Comparison of ENCODE assay signal across 27 mouse cellular contexts in the genomic region with DNA sequence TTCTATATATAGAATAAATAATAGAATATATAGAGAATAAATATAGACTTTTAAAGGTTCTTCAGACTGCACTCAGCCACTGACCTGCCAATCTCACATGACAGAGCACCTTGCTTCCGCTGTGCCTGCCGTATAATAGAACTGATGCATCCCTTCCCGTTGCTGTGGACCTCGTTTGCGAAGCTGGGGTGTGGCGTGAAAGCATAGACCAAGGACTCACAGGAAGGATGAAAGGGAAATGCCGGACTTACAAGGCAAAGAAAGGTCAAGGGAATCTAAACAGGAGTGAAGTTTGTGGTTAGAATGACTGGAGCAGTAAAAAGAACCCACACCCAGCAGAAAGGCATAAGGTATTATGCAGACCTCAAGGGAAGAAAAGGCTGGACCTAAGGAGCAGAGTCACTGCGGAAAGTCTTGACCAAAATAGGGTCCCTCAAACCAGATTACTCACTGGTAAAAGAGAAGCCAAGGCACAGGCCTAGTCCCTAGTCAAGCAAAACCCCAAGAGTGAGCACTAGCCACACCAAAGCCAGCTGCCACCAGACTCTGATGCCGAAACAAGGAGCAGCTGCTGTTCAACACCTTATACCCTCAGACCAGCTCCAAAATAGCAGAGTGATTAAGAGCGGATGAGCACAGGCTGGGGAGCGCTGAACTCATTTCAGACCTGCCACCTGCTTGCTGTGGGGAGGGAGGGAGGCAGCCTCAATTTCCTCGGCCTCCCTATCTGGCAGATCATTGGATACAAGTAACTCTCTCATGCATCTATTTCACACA. TPM values are rescaled to one million over a fixed set of nuclear protein-coding genes. Genes with fewer than 3 reads are reported as not detected.
A peak's percentile ranks its signal among the peaks of the same experiment; 100 is the strongest.
DNase-seq lines count a peak whose midpoint lies in the region; ATAC-seq and TF ChIP-seq lines count a peak whose summit lies in the region.
"Had no signal": no experiment of that assay in that cellular context is flagged by ENCODE, and none has a peak within 500 bp of the region (broad histone marks: within the 10 kb centered on the region; RNA-seq: fewer than 3 reads in every experiment).

No protein-coding gene starts in this region.

- H3ac ChIP-seq in myocyte (ENCODE audit: control insufficient read depth, insufficient read length) = no peak overlapping the region

- peaks cover 32 to 67% of the 10 kb centered on the region in 2 experiments for H3K4me1 ChIP-seq in heart, embryonic 14.5 days (ENCODE audit: control insufficient read depth in 2 of 2, insufficient read depth in 2 of 2, low read length in 2 of 2)
- H3K4me1 ChIP-seq in kidney, embryonic 16.5 days (ENCODE audit: insufficient read depth, low read length) = peaks cover 2% of the 10 kb centered on the region; the same call in 1 of the 2 replicates
- H3K4me1 ChIP-seq: limb, embryonic 13.5 days; liver, embryonic 12.5 days had no signal

- DNase-seq in adrenal gland, adult 8-10 months = peak; percentile 62
- DNase-seq in adrenal gland, postnatal 4 days (ENCODE audit: low spot score in 2 of 2) = no peak
- no peak for DNase-seq in heart, postnatal 14 days
- DNase-seq in adrenal gland, postnatal 10 days = peak; percentile 33
- DNase-seq: cerebellum, adult 2 months; cerebellum, postnatal 14 days; gastrocnemius, postnatal 10 days; heart, adult 18-20 months; kidney, postnatal 25 days; liver, postnatal 0 days; lung, postnatal 36 days; right cerebral cortex, postnatal 4 days; thymus, adult 2 months; thymus, postnatal 36 days had no signal

- no peak for TF ChIP-seq POLR2A in myocyte (IDR thresholded peaks at IDR 0.05; ENCODE audit: insufficient read length, low read depth)

- H3K9me3 ChIP-seq in heart, embryonic 14.5 days (ENCODE audit: control insufficient read depth, low read length) = no peaks in the 10 kb centered on the region
- no peaks in the 10 kb centered on the region for H3K9me3 ChIP-seq in kidney, embryonic 16.5 days (ENCODE audit: low read length)
- H3K9me3 ChIP-seq: limb, embryonic 13.5 days; liver, embryonic 12.5 days; neural tube, embryonic 13.5 days had no signal

- intact Hi-C loops in heart, postnatal 14 days (cut with DNase I) = no loop called here

- H3K79me2 ChIP-seq in myocyte (ENCODE audit: control insufficient read depth, insufficient read depth) = peaks cover 11% of the 10 kb centered on the region

- peak; percentile 15; the same call in 1 of the 2 replicates for ATAC-seq in heart, embryonic 14.5 days (ENCODE audit: insufficient number of reproducible peaks, insufficient read depth, low FRiP score, low read depth)
- ATAC-seq in kidney, embryonic 16.5 days (ENCODE audit: low FRiP score, low TSS enrichment) = no peak
- ATAC-seq: forebrain, embryonic 16.5 days; hindbrain, embryonic 16.5 days; intestine, embryonic 16.5 days; liver, embryonic 12.5 days; liver, postnatal 0 days; Patski had no signal

- H3K4me3 ChIP-seq in heart, embryonic 14.5 days (ENCODE audit: control insufficient read depth in 1 of 2, insufficient read depth in 1 of 2, low read depth in 1 of 2, low read length in 2 of 2) = no peak overlapping the region
- H3K4me3 ChIP-seq in myocyte = no peak overlapping the region
- no peak overlapping the region for H3K4me3 ChIP-seq in kidney, embryonic 16.5 days (ENCODE audit: low read length)
- H3K4me3 ChIP-seq: erythroblast, embryonic 14.5 days; limb, embryonic 13.5 days; liver, embryonic 12.5 days; neural tube, embryonic 13.5 days had no signal

- H3K36me3 ChIP-seq in heart, embryonic 14.5 days (ENCODE audit: control insufficient read depth, insufficient read depth, low read length) = peaks cover 6% of the 10 kb centered on the region; the same call in 1 of the 2 replicates
- H3K36me3 ChIP-seq in myocyte (ENCODE audit: control insufficient read depth, insufficient read depth) = no peaks in the 10 kb centered on the region
- no peaks in the 10 kb centered on the region for H3K36me3 ChIP-seq in kidney, embryonic 16.5 days (ENCODE audit: insufficient read depth, low read length)
- H3K36me3 ChIP-seq: limb, embryonic 13.5 days; liver, embryonic 12.5 days; neural tube, embryonic 13.5 days had no signal

- no peak overlapping the region for H3K27ac ChIP-seq in heart, embryonic 14.5 days (replicated peaks in 1 of 2; ENCODE audit: control insufficient read depth in 1 of 2, insufficient read depth in 1 of 2, low read depth in 2 of 2, low read length in 2 of 2)
- no peak overlapping the region for H3K27ac ChIP-seq in kidney, embryonic 16.5 days (ENCODE audit: low read length)
- H3K27ac ChIP-seq: limb, embryonic 13.5 days; liver, embryonic 12.5 days; neural tube, embryonic 13.5 days had no signal

- H3K9ac ChIP-seq in heart, embryonic 14.5 days (ENCODE audit: low read length) = no peak overlapping the region
- no peak overlapping the region for H3K9ac ChIP-seq in kidney, embryonic 16.5 days (replicated peaks; ENCODE audit: low read length)
- H3K9ac ChIP-seq: limb, embryonic 13.5 days; liver, embryonic 12.5 days; liver, postnatal 0 days; neural tube, embryonic 13.5 days had no signal

- no peak overlapping the region for H3K4me2 ChIP-seq in heart, embryonic 14.5 days (ENCODE audit: low read length)
- H3K4me2 ChIP-seq in myocyte (ENCODE audit: low read depth) = peak overlapping the region; percentile 45
- no peak overlapping the region for H3K4me2 ChIP-seq in kidney, embryonic 16.5 days (replicated peaks; ENCODE audit: low read depth, low read length)
- H3K4me2 ChIP-seq: limb, embryonic 13.5 days; liver, embryonic 12.5 days; midbrain, embryonic 11.5 days; neural tube, embryonic 13.5 days had no signal

- 69% methylated on average over 12 of the region's 12 CpGs for WGBS in heart, embryonic 14.5 days
- WGBS in kidney, embryonic 16.5 days = 73% methylated on average over 12 of the region's 12 CpGs

- no peaks in the 10 kb centered on the region for H3K27me3 ChIP-seq in heart, embryonic 14.5 days (ENCODE audit: control insufficient read depth, insufficient read depth, low read length)
- no peaks in the 10 kb centered on the region for H3K27me3 ChIP-seq in myocyte (ENCODE audit: control insufficient read depth, insufficient read depth, insufficient read length)
- H3K27me3 ChIP-seq in kidney, embryonic 16.5 days (ENCODE audit: insufficient read depth, low read length) = no peaks in the 10 kb centered on the region
- H3K27me3 ChIP-seq: limb, embryonic 13.5 days; liver, embryonic 12.5 days; neural tube, embryonic 13.5 days; Patski had no signal

TF ChIP-seq in myocyte, 11 proteins besides CTCF, POLR2A, EP300 and RAD21:
- TF ChIP-seq REST (IDR thresholded peaks at IDR 0.05; ENCODE audit: insufficient read depth, insufficient read length) (no peak), MYOD1 (IDR thresholded peaks at IDR 0.05; ENCODE audit: control insufficient read depth in 1 of 3, insufficient read length in 2 of 3, low read depth in 2 of 3) (peak; percentile 67 to 94 (median 90)), MYOG (IDR thresholded peaks at IDR 0.05; ENCODE audit: control insufficient read depth in 1 of 3, insufficient read depth in 1 of 3, insufficient read length in 2 of 3, low read depth in 2 of 3) (peak; percentile 88 to 99 (median 98)), TCF12 (IDR thresholded peaks at IDR 0.05; ENCODE audit: insufficient read depth, poor library complexity, severe bottlenecking) (peak; percentile 90), TCF3 (IDR thresholded peaks at IDR 0.05; ENCODE audit: insufficient read length, low read depth) (peak; percentile 74)

RNA-seq across cellular contexts. Expression of a gene that starts 45.8 kb away (rescaled TPM):
- total RNA-seq in adrenal gland, adult 8-10 months (2022) = 10 to 100 TPM; 42.4 to 85.0 (median 65.0) TPM
- total RNA-seq in adrenal gland, postnatal 4 days (2021) = 10 to 100 TPM; 54.2 to 55.2 TPM
- polyA plus RNA-seq in heart, embryonic 14.5 days (2014; fragmentation: Nextera tagmentation; extraction: Ambion mirVana) = 33.9 and 39.3 TPM in 2 replicates
- 100 to 1,000 TPM; 117 to 120 TPM for total RNA-seq in heart, postnatal 14 days (2021)
- 10 to 100 TPM; 39.6 to 46.6 TPM for total RNA-seq in adrenal gland, postnatal 10 days (2021)
- polyA plus RNA-seq in myocyte (2012; fragmentation: generic; extraction: Trizol) = 7.0 TPM
- 5.2 and 5.7 TPM in 2 replicates for polyA plus RNA-seq in kidney, embryonic 16.5 days (2015; fragmentation: Nextera tagmentation; extraction: Ambion mirVana)
- total RNA-seq: MEL had no signal
- polyA plus RNA-seq: erythroblast, embryonic 14.5 days; Patski had no signal

Comparison
In these comparisons a context has a peak if more than half of its experiments do, and no peak if none do; other contexts are left out.
1. DNase-seq: peak in adrenal gland, adult 8-10 months (single experiment) and adrenal gland, postnatal 10 days (single experiment); none in adrenal gland, postnatal 4 days (0 of 2) and heart, postnatal 14 days (0 of 2).